Mouse (Mus musculus): ENCODE results near the gene Tgif1.

- TF ChIP-seq CTCF (IDR thresholded peaks at IDR 0.05; ENCODE audit: low read depth) (no peak), EP300 (IDR thresholded peaks at IDR 0.05; ENCODE audit: low read depth) (no peak)
Measured at GRCm38 (mm10) chr17:70864645-70865044, 11.3 kb upstream of the Tgif1 start.

Measured in heart, postnatal 0 days (tissue).